Mouse (Mus musculus): ENCODE measurements around the gene Gpr180. TPM values are rescaled to one million over a fixed set of nuclear protein-coding genes. Genes with fewer than 3 reads are reported as not detected.
"Not testable (repeated sequence)": the region's sequence is repeated elsewhere in the genome, so short reads cannot be mapped to it uniquely, and the experiment has no call there.

Gene Gpr180
- total RNA-seq, 4 experiments from 2014 or later, result 38.8 to 41.3 (median 40.8) TPM

- peak; percentile 23 to 43 for DNase-seq (ENCODE audit: low spot score in 2 of 2)
Measured at GRCm38 (mm10) chr14:118151651-118152293, 14.8 kb downstream of the Gpr180 start.

GRCm38 (mm10) chr14:118152294-118152651 is 15.3 kb downstream of the Gpr180 start:
- DNase-seq (ENCODE audit: low spot score in 2 of 2), result no peak

GRCm38 (mm10) chr14:118156056-118156455 is 19.1 kb downstream of the Gpr180 start:
- not testable (repeated sequence) for DNase-seq (ENCODE audit: low spot score in 2 of 2)

DNA sequence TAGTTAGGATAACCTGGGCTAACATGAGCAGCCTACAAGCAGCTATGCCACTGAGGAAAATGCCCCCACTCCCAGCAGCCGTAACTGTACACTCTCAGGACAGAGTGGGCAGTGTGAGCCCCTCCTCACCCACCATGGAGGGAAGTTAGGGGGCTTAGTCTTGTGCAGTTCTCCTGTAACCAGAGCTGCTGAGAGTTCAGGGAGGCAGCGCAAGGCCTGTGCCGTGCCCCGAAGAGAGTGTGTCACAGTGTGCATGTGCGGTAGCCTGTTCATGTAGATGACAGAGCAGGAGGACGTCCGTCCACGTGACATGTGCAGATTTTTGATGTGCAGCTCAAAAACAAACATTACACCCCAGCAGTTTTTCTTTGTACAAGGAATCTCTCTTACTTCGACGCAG is 19.8 kb downstream of the Gpr180 start:
- no peak for DNase-seq (ENCODE audit: low spot score in 2 of 2)

GRCm38 (mm10) chr14:118157146-118157545 is 20.2 kb downstream of the Gpr180 start:
- DNase-seq (ENCODE audit: low spot score in 2 of 2), result peak in 1 of 2 experiments; percentile 32

DNA sequence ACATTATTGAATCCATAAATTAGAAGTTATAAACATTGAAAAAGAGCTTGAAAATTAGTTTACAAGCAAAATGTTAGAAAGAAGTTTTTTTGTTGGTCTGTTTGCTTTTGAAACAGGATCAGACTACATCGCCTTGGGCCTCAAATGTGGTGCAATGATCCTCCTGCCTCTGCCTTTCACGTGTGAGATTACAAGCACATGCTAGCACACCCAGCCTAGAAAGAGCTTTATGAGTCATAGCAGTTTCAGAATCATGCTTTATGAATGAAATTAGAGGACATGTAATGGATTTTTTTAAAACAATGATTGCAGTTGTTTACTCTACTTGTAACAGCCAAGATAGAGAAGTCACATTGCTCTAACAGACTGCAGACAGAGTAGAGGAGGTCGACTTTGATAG is 24.8 kb downstream of the Gpr180 start:
- no peak for DNase-seq (ENCODE audit: low spot score in 2 of 2)

DNA sequence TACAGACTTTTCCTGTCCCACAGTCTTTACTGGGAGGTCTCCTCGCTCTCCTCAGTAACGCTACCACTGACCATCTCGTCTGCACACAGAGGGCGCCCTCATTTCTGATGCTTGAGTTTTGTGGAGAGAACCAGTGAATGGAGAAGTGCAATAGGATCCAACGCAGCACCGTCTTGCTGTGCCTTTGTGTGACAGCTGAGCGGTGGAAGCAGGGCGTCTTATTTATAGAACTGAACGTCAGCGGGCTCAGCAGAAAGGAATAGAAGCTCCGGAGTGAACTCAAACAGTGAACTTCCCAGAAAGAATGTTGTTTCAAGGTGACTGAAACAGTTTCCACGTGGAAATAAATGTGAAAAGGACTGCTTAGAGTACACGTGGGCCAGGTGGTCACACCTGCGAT is 25.7 kb downstream of the Gpr180 start:
- DNase-seq (ENCODE audit: low spot score in 2 of 2), result no peak

GRCm38 (mm10) chr14:118168776-118169175 is 31.8 kb downstream of the Gpr180 start:
- DNase-seq (ENCODE audit: low spot score in 2 of 2), result no peak

DNA sequence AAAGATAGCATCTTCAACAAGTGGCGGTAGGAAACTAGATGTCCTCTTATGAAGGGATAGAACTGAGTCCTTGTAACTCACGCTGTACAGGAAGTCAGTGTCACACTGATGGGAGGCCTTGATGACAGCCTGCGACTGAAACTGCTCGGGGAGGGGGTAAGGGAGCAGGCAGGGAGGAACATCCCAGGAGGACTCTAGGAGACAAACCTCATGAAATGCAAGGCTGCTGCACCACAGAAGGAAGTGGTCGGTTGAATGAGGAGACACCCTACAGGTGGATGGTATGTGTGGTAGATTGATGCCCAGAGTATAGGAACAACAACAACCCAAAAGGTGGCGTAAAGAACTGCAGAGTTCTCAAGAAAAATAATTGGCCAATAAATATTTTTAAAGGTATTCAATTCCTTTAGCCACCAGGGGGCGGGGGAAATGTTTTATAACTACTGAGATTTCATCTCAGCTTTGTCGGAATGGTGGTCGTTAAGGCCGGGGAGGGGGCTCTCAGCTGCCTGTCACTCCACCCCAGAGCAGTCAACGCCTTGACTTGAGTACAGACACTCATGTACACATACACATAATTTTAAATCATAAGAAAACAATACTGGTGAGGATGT is 36.7 kb downstream of the Gpr180 start:
- DNase-seq (ENCODE audit: low spot score in 2 of 2), result no peak

GRCm38 (mm10) chr14:118175071-118175693 is 38.2 kb downstream of the Gpr180 start:
- no peak for DNase-seq (ENCODE audit: low spot score in 2 of 2)

DNA sequence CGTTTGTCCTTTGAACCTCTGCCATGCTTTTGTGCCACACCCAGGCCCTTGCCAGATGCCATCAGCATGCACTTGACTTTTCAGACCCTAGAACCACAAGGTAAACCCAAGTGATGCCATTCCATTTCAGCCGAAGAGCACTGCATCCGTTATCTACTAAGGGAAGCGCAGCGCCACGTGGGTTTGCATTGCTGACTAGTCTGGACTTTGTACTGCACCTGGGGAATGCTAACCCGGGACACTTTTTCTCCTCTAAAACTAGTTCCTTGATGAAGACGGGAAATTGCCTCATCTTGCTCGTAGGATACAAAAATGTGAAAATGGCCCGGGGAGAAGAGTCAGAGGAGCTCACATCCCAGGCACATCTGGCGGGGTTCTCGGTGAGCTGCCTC is 38.7 kb downstream of the Gpr180 start:
- no peak for DNase-seq (ENCODE audit: low spot score in 2 of 2)

DNA sequence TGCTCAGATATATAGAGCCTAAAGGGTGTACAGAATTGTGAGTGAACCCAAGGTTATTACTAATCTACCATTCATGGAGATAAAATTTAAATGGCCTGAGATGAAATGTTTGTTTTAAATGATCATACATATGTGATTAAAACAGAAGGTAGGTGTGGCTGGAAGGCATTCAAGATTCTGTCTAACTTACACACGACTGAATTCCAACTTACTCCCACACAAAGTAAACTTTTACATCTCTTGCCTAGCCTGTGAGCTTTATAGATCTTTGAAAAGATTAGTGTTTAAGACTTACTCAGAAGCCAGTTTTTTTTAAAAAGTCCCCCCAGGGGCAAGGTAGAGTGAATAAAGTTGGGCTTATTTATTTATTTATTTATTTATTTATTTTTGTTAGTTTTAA is 42.3 kb downstream of the Gpr180 start:
- no peak for DNase-seq (ENCODE audit: low spot score in 2 of 2)

GRCm38 (mm10) chr14:118179701-118180100 is 42.7 kb downstream of the Gpr180 start:
- DNase-seq (ENCODE audit: low spot score in 2 of 2), result no peak

GRCm38 (mm10) chr14:118180117-118180557 is 43.2 kb downstream of the Gpr180 start:
- DNase-seq (ENCODE audit: low spot score in 2 of 2), result peak in 1 of 2 experiments; percentile 17

GRCm38 (mm10) chr14:118180711-118181177 is 43.8 kb downstream of the Gpr180 start:
- no peak for DNase-seq (ENCODE audit: low spot score in 2 of 2)

DNA sequence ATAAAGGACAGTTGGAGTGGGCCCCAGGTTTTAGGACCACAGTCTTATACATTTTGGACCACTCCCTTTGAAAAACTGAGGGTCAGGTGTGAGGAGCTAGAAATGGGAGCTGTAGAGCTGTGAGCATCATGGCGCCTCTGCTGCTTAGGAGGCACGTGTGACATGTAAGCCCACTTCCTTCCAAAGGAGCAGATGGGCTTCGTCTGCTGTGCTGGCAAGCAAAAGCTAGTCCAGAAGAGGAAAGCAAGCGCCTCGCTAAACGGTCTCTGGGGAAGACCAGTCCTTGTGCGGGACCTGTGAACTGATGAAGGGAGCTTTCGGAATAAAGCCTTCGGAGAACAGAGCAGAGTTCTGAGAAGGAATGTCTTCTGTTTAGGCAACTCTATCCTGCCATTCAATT is 54.5 kb downstream of the Gpr180 start:
- no peak for DNase-seq (ENCODE audit: low spot score in 2 of 2)

- DNase-seq (ENCODE audit: low spot score in 2 of 2), result no peak
Measured at GRCm38 (mm10) chr14:118193001-118193628, 56.2 kb downstream of the Gpr180 start.

DNA sequence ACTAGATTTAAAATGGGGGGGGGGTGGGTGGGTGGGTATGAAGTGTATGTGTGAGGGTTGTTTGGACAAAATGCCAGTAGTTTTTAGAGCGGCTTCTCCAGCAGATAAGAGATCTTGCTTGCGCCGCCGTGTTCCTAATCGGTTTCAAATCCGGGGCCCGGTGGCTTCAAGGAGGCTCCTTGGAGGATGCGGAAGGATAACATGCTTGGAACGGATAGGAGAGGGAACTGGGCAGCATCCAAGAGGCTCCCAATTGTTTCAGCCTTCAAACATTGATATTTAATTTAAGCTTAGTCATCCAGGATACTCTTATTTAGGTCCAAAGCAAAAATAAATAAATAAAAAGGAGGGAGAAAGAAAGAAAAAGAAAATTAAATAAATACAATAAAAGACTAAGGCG is 56.7 kb downstream of the Gpr180 start:
- DNase-seq (ENCODE audit: low spot score in 2 of 2), result no peak

GRCm38 (mm10) chr14:118194219-118194914 is 57.4 kb downstream of the Gpr180 start:
- DNase-seq (ENCODE audit: low spot score in 2 of 2), result no peak

DNA sequence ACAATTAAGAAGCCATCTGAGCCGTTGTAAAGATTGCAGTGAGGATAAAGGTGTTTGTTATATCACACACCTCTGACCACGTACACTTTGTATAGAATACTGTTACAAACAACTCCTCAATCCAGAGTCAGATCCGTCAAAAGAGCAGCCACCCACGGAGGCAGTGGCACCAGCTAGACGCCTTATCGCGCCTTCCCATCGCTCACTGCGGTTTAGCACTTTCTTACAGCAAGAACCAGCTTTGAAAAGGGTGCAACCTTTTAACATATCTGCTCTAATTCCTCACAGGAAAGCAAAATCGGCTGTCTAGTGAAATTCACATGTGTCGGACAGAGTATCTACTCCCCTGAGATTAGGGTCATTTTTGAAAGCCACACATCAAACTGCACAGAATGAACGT is 60.1 kb downstream of the Gpr180 start:
- DNase-seq (ENCODE audit: low spot score in 2 of 2), result no peak

DNA sequence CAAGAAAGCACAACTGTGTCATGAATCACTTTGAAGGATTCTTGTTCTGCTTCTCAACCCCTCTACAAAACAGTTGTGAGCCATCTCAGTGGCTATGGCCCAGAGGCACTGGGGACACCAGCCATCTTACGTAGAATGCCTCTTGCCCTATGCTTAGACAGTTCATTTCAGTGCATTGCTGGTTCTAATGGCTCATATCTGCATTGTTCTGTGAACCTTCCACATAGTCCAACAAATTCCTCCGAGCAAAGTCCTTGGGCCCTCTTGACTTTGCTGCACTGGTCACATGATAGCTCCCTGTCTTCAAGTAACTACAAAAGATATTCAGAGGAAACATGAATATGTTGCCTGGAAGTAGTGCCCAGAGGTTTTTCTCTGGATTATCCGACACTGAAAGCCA is 63.8 kb downstream of the Gpr180 start:
- DNase-seq (ENCODE audit: low spot score in 2 of 2), result no peak

- DNase-seq (ENCODE audit: low spot score in 2 of 2), result no peak
Measured at GRCm38 (mm10) chr14:118202006-118202405, 65.0 kb downstream of the Gpr180 start.

Data from gastrocnemius, adult 8-10 months (tissue).